8 mouse cellular contexts compared by ENCODE assay signal in the genomic region with DNA sequence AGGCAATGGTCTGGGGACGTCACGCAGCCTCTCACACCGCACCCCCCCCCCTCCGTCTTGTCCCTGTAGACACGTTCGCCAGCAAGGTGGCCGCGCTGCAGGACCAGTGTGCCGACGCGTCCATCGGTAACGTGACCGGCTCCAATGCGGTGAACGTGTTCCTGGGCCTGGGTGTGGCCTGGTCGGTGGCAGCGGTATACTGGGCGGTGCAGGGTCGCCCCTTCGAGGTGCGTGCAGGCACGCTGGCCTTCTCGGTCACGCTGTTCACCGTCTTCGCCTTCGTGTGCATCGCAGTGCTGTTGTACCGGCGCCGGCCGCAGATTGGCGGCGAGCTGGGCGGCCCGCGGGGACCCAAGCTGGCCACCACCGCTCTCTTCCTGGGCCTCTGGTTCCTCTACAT. TPM values are rescaled to one million over a fixed set of nuclear protein-coding genes. Genes with fewer than 3 reads are reported as not detected.
DNase-seq lines count a peak whose midpoint lies in the region; ATAC-seq and TF ChIP-seq lines count a peak whose summit lies in the region.

No protein-coding gene starts in this region.

- WGBS in heart, postnatal 0 days = 11% methylated on average over 36 of the region's 39 CpGs
- 6% methylated on average over 39 of the region's 39 CpGs for WGBS in midbrain, embryonic 14.5 days

- no peaks in the 10 kb centered on the region for H3K9me3 ChIP-seq in heart, postnatal 0 days (replicated peaks; ENCODE audit: control insufficient read depth, low read length)
- H3K9me3 ChIP-seq in midbrain, embryonic 14.5 days (ENCODE audit: control insufficient read depth, low read length) = no peaks in the 10 kb centered on the region

- no peak for TF ChIP-seq EP300 in heart, postnatal 0 days (IDR thresholded peaks at IDR 0.05; ENCODE audit: low read depth)

- H3K4me3 ChIP-seq in heart, postnatal 0 days (ENCODE audit: low read depth, low read length) = no peak overlapping the region
- peak overlapping the region; percentile 14; the same call in 1 of the 2 replicates for H3K4me3 ChIP-seq in midbrain, embryonic 14.5 days (replicated peaks; ENCODE audit: low read depth, low read length)

- no peak overlapping the region for H3K9ac ChIP-seq in heart, postnatal 0 days (replicated peaks; ENCODE audit: low read depth, low read length)
- peak overlapping the region; percentile 23; the same call in 1 of the 2 replicates for H3K9ac ChIP-seq in midbrain, embryonic 14.5 days (replicated peaks; ENCODE audit: low read length)

- H3K4me2 ChIP-seq in heart, postnatal 0 days (ENCODE audit: low read depth, low read length) = 0 out of 2 replicates have a peak overlapping the region, but pooled peaks have one; percentile 23
- peak overlapping the region; percentile 43 for H3K4me2 ChIP-seq in midbrain, embryonic 14.5 days (ENCODE audit: low read length)

- 0 out of 2 replicates have a peak, but pooled peaks cover 11% of the 10 kb centered on the region for H3K27me3 ChIP-seq in heart, postnatal 0 days (ENCODE audit: control insufficient read depth, insufficient read depth, low read length)
- H3K27me3 ChIP-seq in midbrain, embryonic 14.5 days (ENCODE audit: control insufficient read depth, insufficient read depth, low read length) = peaks cover 8% of the 10 kb centered on the region; the same call in 1 of the 2 replicates

- H3K27ac ChIP-seq in heart, postnatal 0 days (ENCODE audit: low read depth) = no peak overlapping the region
- no peak overlapping the region for H3K27ac ChIP-seq in midbrain, embryonic 14.5 days (replicated peaks; ENCODE audit: low read depth, low read length)

- H3K36me3 ChIP-seq in heart, postnatal 0 days (replicated peaks; ENCODE audit: control insufficient read depth, insufficient read depth, low read length) = no peaks in the 10 kb centered on the region
- H3K36me3 ChIP-seq in midbrain, embryonic 14.5 days (ENCODE audit: control insufficient read depth, insufficient read depth, low read length) = 0 out of 2 replicates have a peak, but pooled peaks cover 4% of the 10 kb centered on the region

- no peak for DNase-seq in heart, postnatal 0 days (ENCODE audit: low spot score)
- no peak for DNase-seq in heart, postnatal 36 days
- peak; percentile 20 for DNase-seq in embryo, embryonic 9.5 days (ENCODE audit: extremely low spot score)
- DNase-seq in midbrain, embryonic 14.5 days = no peak
- no peak for DNase-seq in spleen, postnatal 4 days (ENCODE audit: low spot score in 2 of 2)
- no peak for DNase-seq in left cerebral cortex, postnatal 14 days (ENCODE audit: low spot score in 2 of 2)

- H3K4me1 ChIP-seq in heart, postnatal 0 days (ENCODE audit: control insufficient read depth, insufficient read depth) = peaks cover 4% of the 10 kb centered on the region; the same call in 1 of the 2 replicates
- no peaks in the 10 kb centered on the region for H3K4me1 ChIP-seq in midbrain, embryonic 14.5 days (ENCODE audit: control insufficient read depth, insufficient read depth, low read length)

- no peak for TF ChIP-seq CTCF in heart, postnatal 0 days (IDR thresholded peaks at IDR 0.05; ENCODE audit: low read depth)

- intact Hi-C loops in heart, postnatal 36 days (cut with DNase I) = no loop called here
- intact Hi-C loops in left cerebral cortex, postnatal 14 days (cut with DNase I) = loop anchor here (10.0 kb wide), 1 partner anchor 174 kb away; no protein-coding TSS in a partner anchor

- ATAC-seq in heart, postnatal 0 days (ENCODE audit: insufficient read depth, low read depth) = no peak
- peak; percentile 8; the same call in 1 of the 2 replicates for ATAC-seq in granulocyte monocyte progenitor cell, adult 5-6 weeks (replicated peaks; ENCODE audit: poor library complexity, severe bottlenecking)
- ATAC-seq in midbrain, embryonic 14.5 days (ENCODE audit: low FRiP score, low TSS enrichment) = no peak; the same call in 1 of the 2 replicates
- ATAC-seq in inflammation-experienced regulatory T-cells, adult 6 months = no peak

RNA-seq across cellular contexts. Expression of gene Meis3, which starts 16.2 kb away (rescaled TPM):
- 8.1 and 9.3 TPM in 2 replicates for total RNA-seq in heart, postnatal 0 days (2014; rRNA removed; ENCODE audit: low replicate concordance)
- polyA plus RNA-seq in heart, postnatal 0 days (2015; fragmentation: Nextera tagmentation; extraction: Ambion mirVana) = 7.7 and 9.1 TPM in 2 replicates
- total RNA-seq in heart, postnatal 36 days (2021) = 1 to 10 TPM; 3.9 to 4.9 TPM
- not detected in 2 replicates for total RNA-seq in granulocyte monocyte progenitor cell, adult 5-6 weeks (2014; fragmentation: Nextera tagmentation)
- total RNA-seq in granulocyte monocyte progenitor cell, adult 5-6 weeks (2017) = not detected in 2 replicates
- 137 and 151 TPM in 2 replicates for polyA plus RNA-seq in midbrain, embryonic 14.5 days (2014; fragmentation: Nextera tagmentation; extraction: Ambion mirVana)
- polyA plus RNA-seq in inflammation-experienced regulatory T-cells, adult 6 months (2017; shearing (Covaris generic)) = 10 to 100 TPM in 2 of 3 experiments, 1 to 10 TPM in 1; 8.6 to 23.2 (median 20.8) TPM
- 10 to 100 TPM; 37.9 to 40.2 TPM for total RNA-seq in left cerebral cortex, postnatal 14 days (2021)

RNA-seq across cellular contexts. Expression of gene Slc8a2, which starts 29.1 kb away (rescaled TPM):
- 0.57 and 1.2 TPM in 2 replicates for total RNA-seq in heart, postnatal 0 days (2014; rRNA removed; ENCODE audit: low replicate concordance)
- polyA plus RNA-seq in heart, postnatal 0 days (2015; fragmentation: Nextera tagmentation; extraction: Ambion mirVana) = 0.03 and 0.05 TPM in 2 replicates
- total RNA-seq in heart, postnatal 36 days (2021) = 1 to 10 TPM in 1 of 2 experiments, under 1 TPM in 1; 0.67 to 1.1 TPM
- not detected in 2 replicates for total RNA-seq in granulocyte monocyte progenitor cell, adult 5-6 weeks (2014; fragmentation: Nextera tagmentation)
- not detected in 2 replicates for total RNA-seq in granulocyte monocyte progenitor cell, adult 5-6 weeks (2017)
- polyA plus RNA-seq in midbrain, embryonic 14.5 days (2014; fragmentation: Nextera tagmentation; extraction: Ambion mirVana) = 1.1 and 1.2 TPM in 2 replicates
- not detected for polyA plus RNA-seq in inflammation-experienced regulatory T-cells, adult 6 months (2017; shearing (Covaris generic))
- 100 to 1,000 TPM; 343 to 360 TPM for total RNA-seq in left cerebral cortex, postnatal 14 days (2021)

RNA-seq across cellular contexts. Expression of gene Kptn, which starts 39.0 kb away (rescaled TPM):
- total RNA-seq in heart, postnatal 0 days (2014; rRNA removed; ENCODE audit: low replicate concordance) = 40.1 and 45.1 TPM in 2 replicates
- 26.2 and 27.1 TPM in 2 replicates for polyA plus RNA-seq in heart, postnatal 0 days (2015; fragmentation: Nextera tagmentation; extraction: Ambion mirVana)
- 10 to 100 TPM; 23.0 to 23.1 TPM for total RNA-seq in heart, postnatal 36 days (2021)
- total RNA-seq in granulocyte monocyte progenitor cell, adult 5-6 weeks (2014; fragmentation: Nextera tagmentation) = 19.2 and 20.9 TPM in 2 replicates
- total RNA-seq in granulocyte monocyte progenitor cell, adult 5-6 weeks (2017) = 9.7 and 11.2 TPM in 2 replicates
- 33.1 and 40.5 TPM in 2 replicates for polyA plus RNA-seq in midbrain, embryonic 14.5 days (2014; fragmentation: Nextera tagmentation; extraction: Ambion mirVana)
- polyA plus RNA-seq in inflammation-experienced regulatory T-cells, adult 6 months (2017; shearing (Covaris generic)) = 10 to 100 TPM; 18.7 to 23.5 (median 19.2) TPM
- 10 to 100 TPM; 41.7 to 47.5 TPM for total RNA-seq in left cerebral cortex, postnatal 14 days (2021)

Comparison
In these comparisons a context has a peak if more than half of its experiments do, and no peak if none do; other contexts are left out.
1. RNA of gene Slc8a2, which starts 29.1 kb away (total RNA-seq): 343 to 360 TPM in left cerebral cortex, postnatal 14 days; 0.67 to 1.1 TPM in heart, postnatal 36 days, 0.57 to 1.2 TPM in heart, postnatal 0 days and not detected in granulocyte monocyte progenitor cell, adult 5-6 weeks; every median in the first group is over 100 times any median in the second.